Mouse (Mus musculus): Measurements from ENCODE around the gene Scn3a.

GRCm38 (mm10) chr2:65415294-65415693 is 152.1 kb downstream of the Scn3a start:
- no peak for TF ChIP-seq CTCF (conservative IDR thresholded peaks at IDR 0.05; ENCODE audit: insufficient read depth, insufficient read length, low read depth, low read length)
- no peak for TF ChIP-seq POLR2A (IDR thresholded peaks at IDR 0.05; ENCODE audit: low read depth, low read length)

Data from kidney, adult 2 months (tissue).